Mouse (Mus musculus): ENCODE measurements around the gene Cdk2ap2. TPM values are rescaled to one million over a fixed set of nuclear protein-coding genes. Genes with fewer than 3 reads are reported as not detected.

Cdk2ap2 gene
- total and polyA plus RNA-seq, 2 experiments, result 33.9 to 198 TPM

DNA sequence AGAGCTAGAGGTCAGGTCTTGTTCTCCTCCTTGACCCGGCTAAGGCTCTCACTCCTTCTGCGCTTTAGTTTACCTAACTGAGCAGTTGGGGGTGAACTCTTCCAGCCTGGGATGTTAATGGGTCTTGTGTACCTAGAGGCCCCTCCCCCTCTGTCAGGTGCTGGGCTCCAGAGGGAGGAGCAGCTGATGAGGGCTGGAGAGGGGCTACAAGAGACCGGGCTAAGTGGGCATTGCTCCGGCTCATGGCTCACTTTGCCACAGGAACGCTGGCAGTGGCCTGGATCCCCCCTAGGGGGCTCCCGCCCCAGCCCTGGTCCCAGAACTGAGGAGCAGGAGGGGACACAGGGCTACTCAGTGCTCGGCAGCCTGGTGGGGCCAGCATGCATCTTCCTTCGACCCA lies 13.2 kb upstream of the Cdk2ap2 start:
- DNase-seq (ENCODE audit: extremely low read depth, low read depth, low spot score), result no peak
- peaks cover 17% of the 10 kb centered on the region; the same call in 1 of the 2 replicates for H3K4me1 ChIP-seq (ENCODE audit: control insufficient read depth, insufficient read depth, low read length)
- no peaks in the 10 kb centered on the region for H3K36me3 ChIP-seq (ENCODE audit: control insufficient read depth, insufficient read depth, low read length)
- no peaks in the 10 kb centered on the region for H3K79me2 ChIP-seq (ENCODE audit: control insufficient read depth, insufficient read depth, low read length)
- no peak overlapping the region for H3K9ac ChIP-seq (ENCODE audit: low read depth, low read length)
- H3K27ac ChIP-seq (replicated peaks; ENCODE audit: insufficient read depth, low read depth, low read length), result no peak overlapping the region
- 80% methylated on average over 8 of the region's 8 CpGs for WGBS
- H3K27me3 ChIP-seq (ENCODE audit: control insufficient read depth, insufficient read depth, low read length), result no peaks in the 10 kb centered on the region
- TF ChIP-seq POLR2A (IDR thresholded peaks at IDR 0.05; ENCODE audit: extremely low read depth, insufficient read depth, low read length) (no peak), CTCF (IDR thresholded peaks at IDR 0.05; ENCODE audit: low read depth, low read length) (no peak)
- H3K4me3 ChIP-seq (ENCODE audit: insufficient read depth, low read depth, low read length), result no peak overlapping the region

DNA sequence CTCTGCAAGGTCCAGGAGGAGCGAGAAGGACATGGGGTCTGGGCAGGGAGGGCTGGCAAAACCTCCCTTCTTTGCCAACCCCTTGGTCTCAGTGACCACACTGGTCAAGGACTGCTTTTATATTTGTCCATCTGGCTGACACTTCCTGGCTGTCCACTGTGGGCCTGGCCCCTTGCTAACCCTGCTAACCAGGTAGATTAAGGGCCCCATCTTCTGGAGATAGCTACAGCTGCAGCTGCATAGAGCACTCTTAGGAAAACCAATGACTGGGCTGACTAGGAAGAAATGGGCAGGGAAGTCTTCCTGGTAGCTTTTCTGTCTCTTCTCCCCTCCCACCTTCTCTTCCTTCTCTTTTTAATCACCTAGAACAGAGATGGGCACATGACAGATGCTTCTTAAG lies 12.0 kb upstream of the Cdk2ap2 start:
- peak; percentile 77 for DNase-seq (ENCODE audit: extremely low read depth, low read depth, low spot score)
- H3K36me3 ChIP-seq (ENCODE audit: control insufficient read depth, insufficient read depth, low read length), result no peaks in the 10 kb centered on the region
- 47% methylated on average over 1 of the region's 1 CpGs for WGBS

DNA sequence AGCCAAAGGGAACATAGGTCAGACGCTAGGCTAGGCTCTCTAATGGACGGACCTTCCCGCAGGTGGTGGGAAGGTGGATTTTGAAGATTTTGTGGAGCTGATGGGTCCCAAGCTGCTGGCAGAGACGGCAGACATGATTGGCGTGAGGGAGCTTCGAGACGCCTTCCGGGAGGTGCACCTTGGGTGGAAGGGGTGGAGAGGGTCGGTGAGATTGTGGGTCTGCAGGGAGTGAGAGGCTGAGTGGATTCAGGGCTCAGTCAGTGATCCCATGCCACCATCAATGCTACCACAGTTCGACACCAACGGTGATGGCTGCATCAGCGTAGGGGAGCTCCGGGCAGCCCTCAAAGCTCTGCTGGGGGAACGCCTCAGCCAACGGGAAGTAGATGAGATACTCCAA lies 10.8 kb upstream of the Cdk2ap2 start:
- Histone ChIP-seq H3K36me3 (ENCODE audit: control insufficient read depth, insufficient read depth, low read length) (no peaks in the 10 kb centered on the region), H3K79me2 (ENCODE audit: control insufficient read depth, insufficient read depth, low read length) (no peaks in the 10 kb centered on the region), H3K4me1 (ENCODE audit: control insufficient read depth, insufficient read depth, low read length) (peaks cover 8% of the 10 kb centered on the region; the same call in 1 of the 2 replicates), H3K27ac (replicated peaks; ENCODE audit: insufficient read depth, low read depth, low read length) (no peak overlapping the region), H3K9ac (ENCODE audit: low read depth, low read length) (no peak overlapping the region), H3K27me3 (ENCODE audit: control insufficient read depth, insufficient read depth, low read length) (no peaks in the 10 kb centered on the region), H3K4me3 (ENCODE audit: insufficient read depth, low read depth, low read length) (no peak overlapping the region)
- DNase-seq (ENCODE audit: extremely low read depth, low read depth, low spot score), result no peak
- WGBS, result 91% methylated on average over 15 of the region's 15 CpGs
- TF ChIP-seq CTCF (IDR thresholded peaks at IDR 0.05; ENCODE audit: low read depth, low read length) (no peak), POLR2A (IDR thresholded peaks at IDR 0.05; ENCODE audit: extremely low read depth, insufficient read depth, low read length) (no peak)

More for the DNA sequence above, 12.0 kb upstream of the Cdk2ap2 start:
- no peak overlapping the region; the same call in 1 of the 2 replicates for H3K27ac ChIP-seq (replicated peaks; ENCODE audit: insufficient read depth, low read depth, low read length)
- H3K4me1 ChIP-seq (ENCODE audit: control insufficient read depth, insufficient read depth, low read length), result peaks cover 14% of the 10 kb centered on the region; the same call in 1 of the 2 replicates
- no peaks in the 10 kb centered on the region for H3K27me3 ChIP-seq (ENCODE audit: control insufficient read depth, insufficient read depth, low read length)
- H3K4me3 ChIP-seq (ENCODE audit: insufficient read depth, low read depth, low read length), result no peak overlapping the region
- peak; percentile 74 for TF ChIP-seq CTCF (IDR thresholded peaks at IDR 0.05; ENCODE audit: low read depth, low read length)
- TF ChIP-seq POLR2A (IDR thresholded peaks at IDR 0.05; ENCODE audit: extremely low read depth, insufficient read depth, low read length), result no peak
- peak overlapping the region; percentile 32 for H3K9ac ChIP-seq (ENCODE audit: low read depth, low read length)
- H3K79me2 ChIP-seq (ENCODE audit: control insufficient read depth, insufficient read depth, low read length), result no peaks in the 10 kb centered on the region

DNA sequence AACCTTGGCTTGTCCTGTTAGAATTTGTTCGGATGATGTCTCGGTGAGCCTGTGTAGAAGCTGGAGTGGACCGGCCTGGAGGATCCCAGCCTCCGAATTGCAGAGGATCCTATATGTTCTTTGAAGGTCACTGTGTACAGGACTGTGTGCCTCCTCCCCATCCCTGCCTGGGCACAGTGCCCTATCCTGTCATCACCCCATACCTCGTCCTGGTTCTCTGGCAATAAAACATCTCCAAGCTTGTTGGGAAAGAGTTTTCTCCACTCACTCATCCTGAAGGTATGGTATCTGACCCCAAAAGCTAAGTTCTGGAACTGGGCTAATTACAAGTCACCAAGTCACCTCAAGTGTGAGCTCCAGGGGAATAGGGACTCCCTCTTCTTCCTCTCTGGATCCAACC lies 9.9 kb upstream of the Cdk2ap2 start:
- H3K9ac ChIP-seq (ENCODE audit: low read depth, low read length), result no peak overlapping the region
- WGBS, result 76% methylated on average over 5 of the region's 5 CpGs
- no peaks in the 10 kb centered on the region for H3K79me2 ChIP-seq (ENCODE audit: control insufficient read depth, insufficient read depth, low read length)
- H3K27me3 ChIP-seq (ENCODE audit: control insufficient read depth, insufficient read depth, low read length), result no peaks in the 10 kb centered on the region
- no peak overlapping the region for H3K4me3 ChIP-seq (ENCODE audit: insufficient read depth, low read depth, low read length)
- no peak for DNase-seq (ENCODE audit: extremely low read depth, low read depth, low spot score)
- H3K36me3 ChIP-seq (ENCODE audit: control insufficient read depth, insufficient read depth, low read length), result no peaks in the 10 kb centered on the region
- TF ChIP-seq CTCF (IDR thresholded peaks at IDR 0.05; ENCODE audit: low read depth, low read length), result no peak
- TF ChIP-seq POLR2A (IDR thresholded peaks at IDR 0.05; ENCODE audit: extremely low read depth, insufficient read depth, low read length), result no peak
- peaks cover 4% of the 10 kb centered on the region; the same call in 1 of the 2 replicates for H3K4me1 ChIP-seq (ENCODE audit: control insufficient read depth, insufficient read depth, low read length)
- H3K27ac ChIP-seq (replicated peaks; ENCODE audit: insufficient read depth, low read depth, low read length), result no peak overlapping the region

DNA sequence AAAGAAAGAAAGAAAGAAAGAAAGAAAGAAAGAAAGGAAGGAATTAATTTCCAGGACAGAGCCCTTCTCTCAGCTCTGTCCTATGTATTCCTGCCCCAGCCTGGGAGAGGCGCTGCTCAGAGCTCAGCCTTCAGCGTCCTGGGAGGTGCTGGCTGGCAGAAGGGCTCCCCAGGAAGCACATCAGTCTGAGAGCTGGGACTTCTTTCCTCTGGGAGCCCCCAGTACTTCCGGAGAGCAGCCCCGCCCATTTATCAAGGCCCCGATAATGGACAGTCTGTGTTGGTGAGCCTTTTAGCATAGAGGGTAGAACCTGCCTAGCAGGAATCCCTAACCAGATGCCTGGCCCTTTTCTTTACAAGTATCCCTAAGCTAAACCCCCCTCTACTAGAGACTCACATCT lies 8.8 kb upstream of the Cdk2ap2 start:
- no peak for TF ChIP-seq POLR2A (IDR thresholded peaks at IDR 0.05; ENCODE audit: extremely low read depth, insufficient read depth, low read length)
- TF ChIP-seq CTCF (IDR thresholded peaks at IDR 0.05; ENCODE audit: low read depth, low read length), result no peak
- Histone ChIP-seq H3K27ac (replicated peaks; ENCODE audit: insufficient read depth, low read depth, low read length) (no peak overlapping the region), H3K79me2 (ENCODE audit: control insufficient read depth, insufficient read depth, low read length) (no peaks in the 10 kb centered on the region), H3K4me3 (ENCODE audit: insufficient read depth, low read depth, low read length) (no peak overlapping the region), H3K9ac (ENCODE audit: low read depth, low read length) (no peak overlapping the region), H3K27me3 (ENCODE audit: control insufficient read depth, insufficient read depth, low read length) (no peaks in the 10 kb centered on the region), H3K36me3 (ENCODE audit: control insufficient read depth, insufficient read depth, low read length) (no peaks in the 10 kb centered on the region), H3K4me1 (ENCODE audit: control insufficient read depth, insufficient read depth, low read length) (peaks cover 4% of the 10 kb centered on the region; the same call in 1 of the 2 replicates)
- WGBS, result 67% methylated on average over 5 of the region's 5 CpGs
- no peak for DNase-seq (ENCODE audit: extremely low read depth, low read depth, low spot score)

DNA sequence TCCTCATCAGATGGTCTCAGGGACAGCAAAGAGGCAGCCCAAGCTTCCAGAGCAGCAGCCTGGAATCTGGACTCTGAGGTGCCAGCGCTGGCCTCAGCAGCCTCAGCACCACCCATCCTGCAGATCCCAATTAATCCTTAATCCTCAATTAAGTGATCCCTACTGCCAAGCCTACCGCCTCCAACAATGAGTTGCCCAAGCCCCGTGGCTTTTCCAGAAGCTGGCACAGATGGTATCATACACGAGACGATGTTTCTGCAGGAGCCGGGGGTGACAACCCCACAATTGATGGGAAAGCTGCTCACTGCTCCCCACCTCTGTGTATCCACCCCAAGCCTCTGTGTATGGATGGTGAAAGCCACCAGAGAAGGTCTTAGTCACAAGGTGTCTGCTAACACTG lies 7.9 kb upstream of the Cdk2ap2 start:
- Histone ChIP-seq H3K27me3 (ENCODE audit: control insufficient read depth, insufficient read depth, low read length) (no peaks in the 10 kb centered on the region), H3K79me2 (ENCODE audit: control insufficient read depth, insufficient read depth, low read length) (no peaks in the 10 kb centered on the region), H3K36me3 (ENCODE audit: control insufficient read depth, insufficient read depth, low read length) (no peaks in the 10 kb centered on the region), H3K27ac (replicated peaks; ENCODE audit: insufficient read depth, low read depth, low read length) (no peak overlapping the region), H3K9ac (ENCODE audit: low read depth, low read length) (no peak overlapping the region), H3K4me1 (ENCODE audit: control insufficient read depth, insufficient read depth, low read length) (peaks cover 4% of the 10 kb centered on the region; the same call in 1 of the 2 replicates), H3K4me3 (ENCODE audit: insufficient read depth, low read depth, low read length) (no peak overlapping the region)
- WGBS, result 83% methylated on average over 6 of the region's 6 CpGs
- DNase-seq (ENCODE audit: extremely low read depth, low read depth, low spot score), result no peak
- TF ChIP-seq CTCF (IDR thresholded peaks at IDR 0.05; ENCODE audit: low read depth, low read length) (no peak), POLR2A (IDR thresholded peaks at IDR 0.05; ENCODE audit: extremely low read depth, insufficient read depth, low read length) (no peak)
